Mouse (Mus musculus): ENCODE measurements at regions not wholly inside any gene's neighbourhood (a gene's known extent, or its start where the extent isn't known, plus 50 kb on each side); places are given as distances from the start of the nearest gene placed in this dataset.

- TF ChIP-seq CTCF (IDR thresholded peaks at IDR 0.05; ENCODE audit: low read depth, low read length), result no peak
- no peak for TF ChIP-seq POLR2A (IDR thresholded peaks at IDR 0.05; ENCODE audit: extremely low read depth, insufficient read depth, low read length)
Measured at GRCm38 (mm10) chr16:73652976-73653690, 758.5 kb downstream of the Robo2 start.

Data from liver, adult 2 months (tissue).